Mouse (Mus musculus) kidney, postnatal 10 days (tissue): ENCODE measurements around the gene Tinagl1.

Experiments used
- DNase-seq: peaks from one replicate; pipeline ENCODE4 v3.0.0; 2021; ENCODE audit warnings: mixed read lengths

Gene Tinagl1

GRCm38 (mm10) chr4:130175072-130175711, at the start of gene Tinagl1:
Tinagl1 (minus strand) TSS chr4:130175122.
- DNase-seq = peak; percentile 75

DNA sequence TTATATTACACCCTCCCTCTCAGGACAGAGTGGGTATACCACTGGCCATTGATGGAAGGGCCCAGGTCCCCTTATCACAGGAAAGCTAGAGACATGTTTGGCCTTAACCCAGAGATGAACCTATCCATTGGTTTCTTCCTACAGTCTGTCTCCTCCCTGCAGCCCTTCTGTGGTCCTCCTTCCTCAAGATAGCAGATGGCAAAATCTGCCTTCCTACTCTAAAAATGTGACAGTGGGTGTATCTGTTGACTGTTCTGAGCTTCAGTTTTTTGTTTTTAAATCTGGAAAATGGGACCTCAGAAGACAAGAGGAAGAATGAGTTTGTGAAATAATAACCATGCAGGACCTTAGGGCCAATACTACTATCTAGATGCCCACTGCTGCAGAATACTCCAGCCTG, 49.1 kb upstream of the Tinagl1 start:
- no peak for DNase-seq

- DNase-seq = no peak
Measured at GRCm38 (mm10) chr4:130222179-130222578, 47.3 kb upstream of the Tinagl1 start, which contains the start of gene Gm853. Gm853 (minus strand) TSS chr4:130222401.

- DNase-seq = peak; percentile 33
Measured at GRCm38 (mm10) chr4:130220176-130220575, 45.3 kb upstream of the Tinagl1 start.

DNA sequence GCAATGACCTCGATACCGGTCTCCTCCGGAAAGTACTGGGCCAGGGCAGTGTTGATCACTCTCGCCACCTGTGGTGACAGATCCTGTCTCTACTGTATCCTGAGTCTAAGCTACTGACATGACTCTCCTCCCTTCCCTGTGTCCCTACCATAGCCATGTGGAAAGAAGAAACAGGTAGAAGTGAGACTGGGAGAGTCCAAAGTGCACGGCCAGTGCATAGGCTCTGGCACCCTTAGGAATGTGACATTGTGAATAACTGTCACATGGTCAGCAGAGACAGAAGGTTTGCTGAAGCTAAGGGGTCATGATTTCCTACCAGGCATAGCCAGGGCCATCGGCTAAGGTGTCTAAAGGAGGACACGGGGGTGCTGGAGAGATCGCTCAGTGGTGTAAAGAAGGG, 40.5 kb upstream of the Tinagl1 start:
- no peak for DNase-seq

DNA sequence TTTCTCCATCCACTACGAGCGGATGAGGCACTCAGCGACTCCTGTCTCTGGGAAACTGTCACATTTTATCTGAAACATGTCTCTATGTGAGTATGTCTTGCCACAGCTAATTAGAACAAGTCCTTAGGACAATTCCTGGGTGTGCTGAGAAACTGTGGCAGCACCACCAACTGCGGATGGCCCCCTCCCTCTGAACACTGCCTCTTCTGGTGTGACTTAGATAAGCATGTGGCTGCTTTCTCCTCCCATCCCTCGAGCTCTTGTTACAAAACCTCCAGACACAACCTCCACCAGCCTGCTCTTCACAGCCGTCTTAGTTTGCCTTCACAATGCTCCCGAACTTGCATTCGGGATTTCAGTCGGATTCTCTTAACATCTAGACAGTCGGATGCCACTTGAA, 38.9 kb upstream of the Tinagl1 start:
- no peak for DNase-seq

- no peak for DNase-seq
Measured at GRCm38 (mm10) chr4:130213197-130213596, 38.3 kb upstream of the Tinagl1 start.

DNA sequence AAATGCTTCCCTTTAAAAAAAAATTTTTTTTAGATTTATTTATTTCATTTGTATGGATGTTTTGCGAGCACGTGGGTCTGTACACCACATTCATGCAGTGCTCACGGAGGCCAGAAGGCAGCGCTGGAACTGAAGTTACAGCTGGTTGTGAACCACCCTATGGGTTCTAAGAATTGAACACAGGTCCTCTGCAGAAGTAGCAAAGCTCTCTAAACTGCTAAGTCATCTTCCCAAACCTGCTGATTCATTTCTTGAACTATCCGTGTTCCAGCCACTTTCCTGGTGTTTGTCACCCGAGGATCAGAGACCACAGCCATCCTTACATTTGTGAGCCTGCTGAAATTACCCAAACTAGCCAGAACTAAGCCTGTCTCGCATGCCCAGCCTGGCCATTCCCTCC, 37.5 kb upstream of the Tinagl1 start:
- no peak for DNase-seq

GRCm38 (mm10) chr4:130211870-130212269, 36.9 kb upstream of the Tinagl1 start:
- DNase-seq = no peak

DNA sequence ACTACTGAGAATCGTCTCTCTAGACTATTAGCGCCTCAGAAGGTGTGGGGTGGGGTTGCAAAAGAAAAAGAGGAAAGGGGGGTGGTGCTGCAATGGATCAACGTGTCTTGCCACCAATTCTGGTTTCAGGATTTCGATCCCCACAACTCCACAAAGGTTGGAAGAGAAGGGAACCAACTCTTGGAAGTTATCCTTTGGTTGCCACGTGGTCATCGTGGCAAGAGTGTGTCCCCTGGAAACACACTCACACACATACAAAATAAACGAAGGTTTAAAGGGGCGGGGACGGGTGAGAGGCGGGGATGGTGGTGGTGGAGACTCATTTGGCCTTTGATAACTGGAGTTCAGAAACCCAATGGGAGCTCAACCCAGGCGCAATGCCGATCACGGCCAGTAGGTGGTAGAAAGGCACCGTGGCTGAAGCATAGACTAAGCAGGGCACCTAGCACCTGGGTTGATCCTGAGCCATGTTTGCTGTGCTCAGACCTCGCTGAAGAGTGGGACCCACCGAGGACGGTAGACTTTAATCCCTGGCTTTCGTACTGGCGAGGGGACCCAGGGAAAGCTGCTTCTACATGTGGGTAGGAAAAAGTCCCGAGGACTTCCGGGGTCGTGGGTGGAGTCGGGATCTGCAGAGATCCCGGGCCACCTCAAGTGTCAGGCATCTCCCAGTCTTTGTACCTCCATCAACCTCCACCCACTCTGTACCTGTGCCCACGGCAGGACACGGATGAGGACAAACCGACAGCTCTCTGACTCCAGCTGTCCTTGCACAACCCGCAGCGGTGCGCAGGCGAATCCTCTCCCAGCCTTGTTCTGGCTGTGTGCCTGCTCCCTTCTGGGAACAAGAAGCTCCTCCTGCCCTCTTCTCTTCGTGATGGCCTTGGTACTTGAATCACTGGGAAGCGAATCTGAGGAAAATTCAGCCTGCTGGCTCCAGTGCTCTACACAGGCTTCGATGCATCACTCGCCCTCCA, 24.1 kb upstream of the Tinagl1 start:
- DNase-seq = peak; percentile 93

DNA sequence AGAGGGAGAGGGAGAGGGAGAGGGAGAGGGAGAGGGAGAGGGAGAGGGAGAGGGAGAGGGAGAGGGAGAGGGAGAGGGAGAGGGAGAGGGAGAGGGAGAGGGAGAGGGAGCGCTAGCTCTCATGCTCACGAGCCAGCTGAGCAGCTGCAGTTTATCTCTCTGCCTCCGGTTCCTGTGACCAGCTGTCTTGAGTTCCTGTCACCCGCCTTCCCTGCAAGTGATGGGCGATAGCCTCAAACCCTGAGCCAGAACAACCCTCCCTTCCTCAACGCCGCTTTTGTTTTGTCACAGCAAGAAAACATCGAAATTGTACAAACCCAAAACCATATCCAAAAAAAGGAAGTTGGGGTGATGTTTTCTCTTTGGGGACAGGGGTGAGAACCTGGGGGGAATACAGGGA, 21.6 kb upstream of the Tinagl1 start:
- DNase-seq = no peak

DNA sequence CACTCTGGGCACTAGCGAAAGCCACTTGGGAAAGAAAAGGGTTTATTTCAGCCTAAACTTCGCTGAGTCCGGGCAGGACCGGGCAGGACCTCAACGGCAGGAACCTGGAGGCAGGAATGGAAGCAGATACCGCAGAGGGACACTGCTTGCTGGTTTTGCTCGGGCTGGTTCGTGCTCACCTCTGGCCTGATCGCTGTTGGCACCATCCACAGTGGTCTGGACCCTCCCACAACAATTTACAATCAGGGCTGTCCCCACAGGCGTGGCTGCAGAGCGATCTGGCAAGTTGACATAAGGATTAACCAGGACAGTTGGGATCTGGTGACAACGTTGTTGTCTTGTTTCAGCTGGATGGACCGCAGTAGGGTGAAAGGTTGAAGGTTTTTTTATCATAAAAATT, 21.0 kb upstream of the Tinagl1 start:
- DNase-seq = no peak

DNA sequence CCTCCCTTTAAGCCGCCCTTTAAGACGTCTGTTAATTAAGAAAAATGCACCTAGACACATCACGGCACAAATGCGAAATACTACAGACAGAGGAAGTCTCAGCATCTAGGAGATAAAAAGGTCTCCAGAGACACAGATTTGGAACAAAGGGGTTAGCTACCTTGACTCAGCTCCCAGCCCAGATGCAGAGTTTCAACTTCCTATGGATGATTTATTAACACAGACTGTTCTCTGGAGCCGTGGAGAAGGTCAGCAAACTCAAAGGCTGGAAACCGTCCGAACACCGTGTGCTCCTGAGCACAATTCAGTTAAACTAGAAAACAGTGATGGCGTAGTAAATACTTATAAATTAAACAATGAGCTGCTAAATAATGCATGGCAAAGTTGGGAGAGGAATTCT, 17.3 kb upstream of the Tinagl1 start:
- no peak for DNase-seq

DNA sequence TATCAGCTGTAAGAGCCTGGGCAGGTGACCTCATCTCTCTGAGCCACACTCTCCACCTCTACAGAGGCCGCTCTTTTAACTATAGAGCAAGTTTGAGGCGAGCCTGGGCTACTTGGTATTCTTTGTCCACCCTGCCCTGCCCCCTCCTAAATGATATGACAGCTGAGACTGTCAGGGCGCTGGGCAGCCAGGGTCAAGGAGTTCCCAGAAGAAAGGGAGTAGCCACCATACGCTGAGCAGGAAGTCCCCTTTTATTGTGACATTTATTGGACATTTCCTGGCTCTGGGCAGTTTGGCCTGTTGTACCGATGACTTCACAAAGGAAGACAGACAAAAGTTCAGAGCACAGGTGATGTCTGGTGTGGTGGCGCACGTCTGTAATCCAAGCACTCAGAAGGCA, 14.7 kb upstream of the Tinagl1 start:
- no peak for DNase-seq

DNA sequence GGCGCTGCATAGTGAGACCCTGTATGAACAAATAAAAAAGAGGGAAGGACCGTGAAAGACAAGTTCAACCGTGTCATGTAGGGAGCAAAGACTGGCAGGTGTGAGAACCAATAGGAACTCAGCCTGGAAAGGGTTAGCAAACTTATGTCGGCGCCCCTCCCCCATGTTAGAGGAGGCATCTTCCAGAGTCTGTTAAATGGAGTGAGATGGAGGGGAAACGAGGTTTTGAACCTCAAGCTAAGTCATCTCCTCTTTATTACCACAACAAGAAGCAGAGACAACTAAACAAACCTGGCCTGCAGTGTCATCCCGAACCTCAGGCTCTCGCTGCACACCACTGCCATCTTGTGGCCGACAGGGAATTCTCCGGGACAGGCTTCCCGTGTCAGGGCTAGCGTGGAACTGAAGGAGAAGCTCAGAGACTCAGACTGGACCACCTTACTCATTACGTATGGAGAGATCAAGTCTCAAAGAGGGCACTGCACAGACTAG, 13.9 kb upstream of the Tinagl1 start:
- peak; percentile 92 for DNase-seq

DNA sequence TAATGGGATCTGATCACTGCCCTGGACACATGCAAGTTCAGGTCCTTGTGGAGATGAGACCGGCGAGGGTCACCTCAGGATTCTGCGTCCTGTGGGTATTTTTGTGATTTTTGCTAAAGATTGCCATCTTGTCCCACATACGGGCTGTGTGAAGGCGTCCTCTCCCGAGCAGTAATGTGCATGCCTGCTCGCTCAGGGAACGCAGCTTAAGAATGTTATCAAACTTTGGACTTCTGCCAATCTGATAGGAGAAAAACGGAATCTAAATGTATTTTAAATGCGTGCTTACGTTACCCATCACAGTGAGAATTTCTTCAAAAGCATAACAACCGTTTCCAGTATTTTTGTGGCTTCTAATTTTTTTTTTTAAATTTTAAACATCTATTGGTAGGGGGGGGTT, 12.0 kb upstream of the Tinagl1 start:
- DNase-seq = no peak

DNA sequence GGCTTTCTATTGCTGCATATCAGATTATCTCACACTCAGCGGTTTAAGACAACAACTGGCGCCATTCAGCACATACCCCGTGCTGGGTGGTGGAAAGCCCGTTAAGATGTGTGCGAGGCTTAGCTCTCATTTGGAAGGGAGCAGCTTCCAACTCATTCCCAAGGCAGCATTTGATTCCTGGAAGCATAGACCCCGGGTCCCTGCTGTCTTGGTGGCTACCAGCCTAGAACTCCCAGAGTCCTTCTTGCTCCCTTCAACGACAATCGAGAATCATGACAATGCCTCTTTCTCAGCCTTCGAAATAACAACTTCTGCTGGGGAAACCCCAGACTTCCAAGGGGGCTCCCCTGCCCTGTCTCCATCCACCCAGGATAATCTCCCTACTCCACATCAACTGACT, 11.5 kb upstream of the Tinagl1 start:
- DNase-seq = no peak

GRCm38 (mm10) chr4:130183879-130184278, 9.0 kb upstream of the Tinagl1 start:
- DNase-seq = no peak

DNA sequence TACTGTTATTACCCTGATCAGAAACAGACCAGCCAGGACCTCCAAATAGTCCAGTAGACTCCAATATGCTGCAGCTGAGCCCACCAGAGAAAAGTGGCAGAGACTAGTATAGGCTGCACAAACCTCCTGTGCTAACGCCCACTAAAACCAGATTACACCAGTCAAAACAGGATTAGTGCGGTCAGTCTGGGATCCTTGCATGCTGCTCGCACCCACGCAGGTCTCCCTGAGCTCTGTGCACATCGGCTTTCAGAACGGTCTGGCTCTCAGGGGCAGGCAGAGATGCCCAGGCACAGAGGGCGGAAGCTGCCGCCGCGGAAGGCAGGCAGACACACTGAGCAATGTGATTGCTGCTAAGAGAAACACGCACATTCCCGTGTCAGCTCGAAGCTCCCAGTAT, 8.1 kb upstream of the Tinagl1 start:
- no peak for DNase-seq

- peak; percentile 69 for DNase-seq
Measured at GRCm38 (mm10) chr4:130181886-130182285, 7.0 kb upstream of the Tinagl1 start.

DNA sequence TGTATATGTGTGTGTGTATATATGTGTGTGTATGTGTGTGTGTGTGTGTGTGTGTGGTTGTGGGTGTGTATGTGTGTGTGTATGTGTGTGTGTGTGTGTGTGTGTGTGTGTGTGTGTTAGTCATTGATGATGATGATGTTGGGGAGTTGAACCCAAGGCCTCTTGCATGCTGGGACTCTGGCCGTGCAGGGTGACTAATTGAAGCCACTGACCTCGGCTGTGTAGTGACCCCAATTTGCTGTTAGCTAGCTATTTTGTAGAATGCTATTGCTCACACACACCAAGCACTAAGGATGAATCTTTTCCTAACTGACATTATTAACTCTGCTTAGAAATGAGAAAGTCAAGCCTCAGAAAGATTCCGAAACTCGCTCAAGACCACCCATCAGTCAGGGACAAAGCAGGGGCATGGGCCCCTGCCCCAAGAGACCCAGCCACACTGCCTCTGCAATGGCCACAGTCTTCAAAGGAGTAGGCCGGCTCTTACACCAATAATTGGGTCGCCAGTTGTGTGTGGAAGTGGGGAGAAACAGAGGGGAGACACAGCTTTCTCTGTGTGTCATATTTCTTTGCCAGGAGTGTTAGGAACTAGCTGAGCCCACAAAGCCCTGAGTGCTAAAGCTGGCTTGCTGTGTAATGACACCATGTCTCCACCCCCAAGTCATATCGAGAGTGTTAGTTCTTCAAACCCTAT, 6.1 kb upstream of the Tinagl1 start:
- DNase-seq = no peak

GRCm38 (mm10) chr4:130179876-130180275, 5.0 kb upstream of the Tinagl1 start:
- DNase-seq = no peak

GRCm38 (mm10) chr4:130177536-130177935, 2.6 kb upstream of the Tinagl1 start:
- no peak for DNase-seq
